Mouse (Mus musculus) adrenal gland, postnatal 36 days (tissue): ENCODE results near the gene Becn1. TPM values are rescaled to one million over a fixed set of nuclear protein-coding genes. Genes with fewer than 3 reads are reported as not detected.

ENCODE experiments used
- DNase-seq, 2 experiments: peaks; one replicate each; pipeline ENCODE4 v3.0.0; 2021; ENCODE audit warnings: mixed read lengths in 1 of 2
- total RNA-seq, 2 experiments: library from RNA; stranded (reverse); gene quantifications; 2 replicates each; pipeline ENCODE4 v1.2.3; 2021

Gene Becn1
- total RNA-seq, 2 experiments from 2014 or later, result 150 to 159 TPM

GRCm38 (mm10) chr11:101315665-101316500 is 13.8 kb upstream of the Becn1 start, which contains the start of gene Psme3:
Psme3 (plus strand) TSS chr11:101316213.
- DNase-seq, result peak; percentile 95 to 96

DNA sequence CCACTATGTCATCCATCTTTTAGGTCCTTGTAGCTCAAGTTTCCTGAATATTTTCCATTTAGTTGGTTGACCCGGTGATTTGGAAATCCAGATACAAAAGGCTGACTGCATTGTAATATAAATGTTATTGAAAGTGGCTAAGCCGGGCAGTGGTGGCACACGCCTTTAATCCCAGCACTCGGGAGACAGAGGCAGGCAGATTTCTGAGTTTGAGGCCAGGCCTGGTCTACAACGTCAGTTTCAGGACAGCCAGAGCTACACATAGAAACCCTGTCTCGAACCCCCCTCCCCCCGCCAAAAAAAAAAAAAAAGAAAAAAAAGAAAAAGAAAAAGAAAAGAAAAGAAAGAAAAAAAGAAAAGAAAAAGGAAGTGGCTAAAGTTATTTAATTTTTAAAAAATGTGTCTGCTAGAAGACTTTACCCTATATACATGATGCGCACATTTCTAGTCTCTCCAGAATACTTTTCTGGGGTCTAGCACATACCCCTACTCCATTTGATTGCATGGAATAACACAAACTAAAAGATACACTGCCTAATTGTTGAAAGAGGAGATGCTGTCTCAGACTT is 13.1 kb upstream of the Becn1 start:
- no peak for DNase-seq

DNA sequence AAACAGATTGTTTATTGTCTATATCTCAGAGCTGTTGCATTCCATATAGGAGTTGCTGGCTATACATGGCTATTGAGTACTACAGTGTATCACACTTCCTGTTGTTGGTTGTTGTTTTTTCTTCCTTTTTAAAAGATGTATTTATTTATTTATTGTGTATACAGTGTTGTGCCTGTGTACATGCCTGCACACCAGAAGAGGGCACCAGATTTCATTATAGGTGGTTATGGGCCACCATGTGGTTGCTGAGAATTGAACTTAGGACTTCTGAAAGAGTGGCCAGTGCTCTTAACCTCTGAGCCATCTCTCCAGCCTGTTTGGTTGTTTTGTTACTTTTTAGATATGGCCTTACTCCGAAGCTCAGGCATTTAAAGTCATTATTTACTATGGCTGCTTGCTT is 12.5 kb upstream of the Becn1 start:
- DNase-seq, result no peak

- no peak for DNase-seq
Measured at GRCm38 (mm10) chr11:101312150-101312549, 10.1 kb upstream of the Becn1 start.

DNA sequence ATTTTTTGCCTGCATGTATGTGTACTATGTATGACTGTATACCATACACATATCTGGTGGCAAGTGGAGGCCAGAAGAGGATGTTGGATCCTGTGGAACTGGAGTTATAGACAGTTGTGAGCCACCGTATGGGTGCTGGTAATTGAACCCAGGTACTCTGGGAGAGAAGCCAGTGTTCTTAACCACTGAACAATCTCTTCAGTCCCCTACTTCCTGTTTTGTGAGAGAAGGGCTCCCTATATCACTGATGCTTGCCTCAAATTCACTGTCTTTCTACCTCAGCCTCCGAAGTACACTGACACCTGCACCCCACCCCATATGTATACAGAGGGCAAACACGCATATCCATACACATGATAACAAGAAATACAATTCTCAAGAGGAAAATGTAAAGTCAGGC is 9.0 kb upstream of the Becn1 start:
- no peak for DNase-seq

DNA sequence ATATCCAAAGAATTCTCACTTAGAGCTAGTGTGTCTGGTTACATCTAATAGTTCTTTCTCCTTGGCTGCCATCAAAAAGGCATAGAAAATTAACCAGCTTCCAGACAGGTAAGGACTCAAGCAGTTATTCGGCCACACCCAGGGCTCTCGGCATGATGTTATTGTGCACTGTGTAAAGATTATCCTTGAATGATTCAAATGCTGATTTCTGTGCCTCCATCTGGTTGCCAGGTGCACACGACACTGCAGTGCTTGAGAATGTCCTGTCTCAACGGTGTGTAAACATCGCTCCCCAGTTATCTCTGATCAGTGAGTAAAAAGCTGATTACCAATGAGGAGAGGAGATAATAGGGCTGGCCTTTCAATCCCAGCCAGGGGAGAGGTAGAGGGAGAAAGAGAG is 5.7 kb upstream of the Becn1 start:
- DNase-seq, result no peak

DNA sequence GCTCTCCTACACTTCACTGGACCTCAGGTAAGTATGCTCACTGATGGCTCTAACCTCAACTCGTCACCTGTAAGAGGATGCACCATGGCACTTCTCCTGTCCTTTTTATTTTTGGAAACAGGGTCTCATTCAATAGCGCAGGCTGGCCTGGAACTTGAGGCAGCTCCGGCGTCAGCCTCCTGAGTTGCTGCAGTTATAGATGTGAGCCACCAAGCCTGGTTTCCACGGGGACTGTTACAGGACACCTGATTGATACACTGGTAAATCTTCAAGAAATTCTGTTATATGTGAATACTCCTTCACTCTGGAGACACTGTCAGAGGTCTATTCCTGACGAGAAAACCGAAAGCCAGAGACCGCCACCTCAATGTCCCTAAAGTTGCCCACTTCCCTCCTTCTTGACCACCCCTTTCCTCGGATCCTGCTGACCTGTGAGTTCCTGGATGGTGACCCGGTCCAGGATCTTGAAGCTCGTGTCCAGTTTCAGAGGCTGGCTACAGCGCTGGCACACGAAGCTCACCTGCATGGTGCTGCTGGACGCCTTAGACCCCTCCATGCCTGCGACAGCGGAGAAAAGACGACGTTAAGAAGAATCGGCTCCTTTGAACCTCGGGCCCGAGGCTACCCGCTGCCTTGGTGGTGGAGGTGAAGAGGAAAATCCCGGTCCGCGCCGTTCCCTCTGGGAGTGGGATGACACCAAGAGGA is 635 bp downstream of the Becn1 start:
- DNase-seq, result no peak

GRCm38 (mm10) chr11:101300881-101301280 is 1.2 kb downstream of the Becn1 start:
- DNase-seq, result no peak

DNA sequence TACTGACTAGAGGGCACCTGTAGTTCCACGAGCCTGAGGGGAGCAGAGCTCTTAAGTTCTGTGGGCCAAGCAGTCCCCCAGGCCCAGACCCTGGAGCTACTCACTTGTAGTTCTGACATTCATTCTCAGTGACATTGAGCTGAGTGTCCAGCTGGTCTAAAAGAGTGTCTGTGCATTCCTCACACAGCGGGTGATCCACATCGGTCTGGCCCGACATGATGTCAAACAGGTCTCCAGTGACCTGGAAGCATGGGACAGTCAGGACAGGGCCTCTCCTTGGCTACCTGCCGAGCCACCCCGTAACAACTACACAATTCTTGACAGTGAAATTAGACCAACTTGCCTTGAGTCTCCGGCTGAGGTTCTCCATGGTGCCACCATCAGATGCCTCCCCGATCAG is 6.9 kb downstream of the Becn1 start:
- DNase-seq, result no peak

- no peak for DNase-seq
Measured at GRCm38 (mm10) chr11:101291231-101291630, 10.9 kb downstream of the Becn1 start.

DNA sequence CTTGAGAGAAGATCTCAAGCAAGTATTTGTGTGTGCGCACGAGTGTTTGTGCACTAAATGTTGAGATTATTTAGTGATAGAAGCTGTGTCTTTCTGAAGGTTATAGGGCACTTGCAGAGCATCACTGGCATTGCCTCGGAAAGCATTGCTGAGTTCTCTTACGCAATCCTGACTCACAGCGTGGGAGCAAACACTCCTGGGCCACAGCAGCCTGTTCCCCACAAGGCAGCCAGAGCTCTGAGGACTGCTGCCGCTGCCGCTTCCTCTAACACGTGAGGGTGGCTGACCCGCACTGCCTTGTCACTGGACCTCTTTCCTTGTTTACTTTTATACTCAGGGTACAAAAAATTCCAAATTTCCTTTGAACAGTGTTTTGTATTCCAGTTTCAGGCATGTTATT is 14.8 kb downstream of the Becn1 start:
- DNase-seq, result peak; percentile 74 to 80

GRCm38 (mm10) chr11:101283805-101284204 is 18.3 kb downstream of the Becn1 start:
- DNase-seq, result no peak

DNA sequence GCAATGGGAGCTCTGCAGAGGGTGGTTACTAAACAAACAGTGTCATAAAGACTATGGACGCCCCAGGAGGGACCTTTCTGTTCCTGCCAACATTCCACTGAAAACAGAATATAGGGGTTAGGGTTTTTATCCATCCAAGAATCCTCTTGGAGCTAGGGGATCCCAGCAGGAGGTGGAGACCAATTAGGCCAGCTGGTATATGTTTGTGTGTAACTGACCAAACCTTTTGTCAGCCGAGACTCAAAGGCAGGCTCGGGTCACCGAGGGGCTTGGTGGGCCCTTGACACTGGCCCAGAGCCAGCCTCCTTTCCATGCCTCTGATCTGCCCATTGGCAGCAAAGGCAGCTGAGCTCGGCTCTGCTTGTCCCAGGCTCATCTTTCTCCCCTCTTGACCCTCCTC is 19.2 kb downstream of the Becn1 start:
- no peak for DNase-seq

DNA sequence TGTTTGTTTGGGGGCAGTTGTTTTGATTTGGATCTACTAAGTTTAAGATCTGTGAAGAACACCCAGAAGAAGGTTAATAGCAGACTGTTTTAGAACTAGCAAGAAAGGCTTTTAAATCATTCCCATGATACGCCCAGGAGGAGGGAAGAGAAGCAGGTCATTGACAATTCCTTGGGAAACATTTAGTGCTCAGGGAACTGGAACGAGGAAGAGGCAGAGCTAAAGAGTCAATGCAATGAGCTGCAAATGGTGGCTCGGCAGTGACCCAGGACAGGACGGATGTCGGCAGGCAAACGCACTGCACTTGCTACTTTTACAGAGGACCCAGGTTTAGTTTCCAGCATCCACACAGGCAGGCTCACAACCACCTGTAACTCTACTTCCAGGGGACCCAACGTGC is 21.2 kb downstream of the Becn1 start:
- no peak for DNase-seq

- DNase-seq, result no peak
Measured at GRCm38 (mm10) chr11:101279193-101279569, 22.9 kb downstream of the Becn1 start.

GRCm38 (mm10) chr11:101278223-101279192 is 23.6 kb downstream of the Becn1 start, which contains the start of the genes Cntd1 and Coa3:
Cntd1 (plus strand) TSS chr11:101279012.
Coa3 (minus strand) TSS chr11:101279114.
- peak; percentile 89 to 90 for DNase-seq

- DNase-seq, result no peak
Measured at GRCm38 (mm10) chr11:101277381-101278222, 24.5 kb downstream of the Becn1 start.

GRCm38 (mm10) chr11:101276319-101277070 is 25.6 kb downstream of the Becn1 start:
- no peak for DNase-seq

- no peak for DNase-seq
Measured at GRCm38 (mm10) chr11:101275309-101275708, 26.8 kb downstream of the Becn1 start.

DNA sequence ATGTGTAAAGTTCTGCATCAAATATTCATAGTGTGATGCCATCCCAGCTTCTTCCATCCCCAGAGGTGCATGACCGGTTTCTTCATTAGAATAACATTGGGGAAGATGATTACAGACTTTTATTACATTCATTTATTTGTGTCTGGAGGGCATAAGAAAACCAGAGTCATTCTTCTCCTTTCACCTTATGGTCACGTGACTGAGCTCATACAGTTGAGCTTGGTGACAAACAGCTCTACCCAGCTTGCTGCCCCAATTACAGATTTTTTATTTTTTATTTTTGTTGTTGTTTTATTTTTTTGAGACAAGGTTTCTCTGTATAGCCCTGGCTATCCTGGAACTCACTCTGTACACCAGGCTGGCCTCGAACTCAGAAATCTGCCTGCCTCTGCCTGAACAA is 29.6 kb downstream of the Becn1 start:
- no peak for DNase-seq
